Mouse (Mus musculus): ENCODE measurements at regions not wholly inside any gene's neighbourhood (a gene's known extent, or its start where the extent isn't known, plus 50 kb on each side); places are given as distances from the start of the nearest gene placed in this dataset.

- TF ChIP-seq HCFC1 (IDR thresholded peaks at IDR 0.05; ENCODE audit: borderline replicate concordance, insufficient read depth, low read length) = no peak
- TF ChIP-seq MAFK (IDR thresholded peaks at IDR 0.05; ENCODE audit: insufficient read depth, low read depth, low read length) = no peak
- no peak for TF ChIP-seq ZNF384 (IDR thresholded peaks at IDR 0.05; ENCODE audit: low read depth, low read length)
Observed at GRCm38 (mm10) chr13:83762484-83762883, 258.6 kb downstream of the Mef2c start.
